Mouse (Mus musculus) retina, adult 2 months (tissue): ENCODE results near the gene Lats2.
"Not testable (repeated sequence)": the region's sequence is repeated elsewhere in the genome, so short reads cannot be mapped to it uniquely, and the experiment has no call there.

Experiments
- DNase-seq: peaks from one replicate; pipeline ENCODE4 v3.0.0-alpha.2; 2012; ENCODE audit warnings: low read depth, low spot score

Lats2 gene

GRCm38 (mm10) chr14:57758237-57758636 is at the start of gene Lats2:
Lats2 (minus strand) TSS chr14:57758388.
- DNase-seq, result no peak

- no peak for DNase-seq
Observed at GRCm38 (mm10) chr14:57803731-57804130, 45.5 kb upstream of the Lats2 start.

- peak; percentile 97 for DNase-seq
Observed at GRCm38 (mm10) chr14:57797991-57798931, 40.1 kb upstream of the Lats2 start, which contains the start of gene Sap18. Sap18 (plus strand) TSS chr14:57798180.

- no peak for DNase-seq
Observed at GRCm38 (mm10) chr14:57797551-57797950, 39.4 kb upstream of the Lats2 start.

GRCm38 (mm10) chr14:57791171-57791570 is 33.0 kb upstream of the Lats2 start:
- no peak for DNase-seq

GRCm38 (mm10) chr14:57789759-57790158 is 31.6 kb upstream of the Lats2 start:
- DNase-seq, result no peak

GRCm38 (mm10) chr14:57789311-57789710 is 31.1 kb upstream of the Lats2 start:
- DNase-seq, result no peak

DNA sequence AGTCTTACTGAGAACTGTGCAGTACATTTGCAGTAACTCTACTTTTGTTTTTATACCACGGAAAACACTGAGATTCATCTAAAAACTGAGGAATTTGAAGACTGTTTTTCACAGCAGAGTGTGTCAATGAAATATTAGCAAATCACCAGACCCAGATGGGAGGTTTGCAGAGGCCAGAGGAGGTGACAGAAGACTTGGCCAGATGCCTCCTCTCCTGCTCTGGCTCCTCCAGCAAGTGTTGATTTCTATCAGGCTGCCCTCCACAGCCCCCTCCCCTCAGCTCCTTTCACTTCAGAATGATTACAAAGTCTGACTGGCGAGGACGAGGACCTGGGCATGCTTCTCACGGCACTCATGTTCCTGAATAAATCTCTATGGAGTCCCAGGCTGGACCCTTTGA is 29.2 kb upstream of the Lats2 start:
- DNase-seq, result no peak

DNA sequence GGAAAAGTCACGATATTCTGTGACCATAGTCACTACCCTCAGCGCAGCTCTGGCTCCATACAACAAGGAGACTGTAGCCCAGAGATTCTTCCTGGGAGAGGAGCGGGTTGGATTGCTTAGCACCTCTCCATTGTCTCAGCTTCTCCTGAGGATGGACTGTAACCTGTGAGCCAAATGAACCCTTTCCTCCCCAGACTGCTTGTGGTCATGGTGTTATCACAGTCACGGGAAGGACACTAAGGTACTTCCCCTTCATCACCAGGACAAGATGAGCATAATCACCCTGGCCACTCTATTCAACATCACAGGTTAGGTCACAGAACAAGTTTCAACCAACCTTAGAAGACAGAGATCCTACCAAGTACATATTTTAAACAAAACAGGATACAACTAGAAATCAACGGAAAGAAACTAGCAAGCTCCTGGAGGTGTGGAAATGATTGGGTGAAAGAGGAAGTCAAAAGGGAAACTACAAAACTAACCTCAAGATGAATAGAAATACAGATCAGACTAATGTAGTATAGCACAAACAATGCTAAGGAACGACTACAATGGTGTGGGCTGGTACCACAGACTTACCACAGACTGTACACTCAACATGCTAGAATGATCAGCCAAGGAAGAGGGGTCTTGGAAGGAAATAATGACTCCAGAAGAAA is 14.1 kb upstream of the Lats2 start:
- no peak for DNase-seq

DNA sequence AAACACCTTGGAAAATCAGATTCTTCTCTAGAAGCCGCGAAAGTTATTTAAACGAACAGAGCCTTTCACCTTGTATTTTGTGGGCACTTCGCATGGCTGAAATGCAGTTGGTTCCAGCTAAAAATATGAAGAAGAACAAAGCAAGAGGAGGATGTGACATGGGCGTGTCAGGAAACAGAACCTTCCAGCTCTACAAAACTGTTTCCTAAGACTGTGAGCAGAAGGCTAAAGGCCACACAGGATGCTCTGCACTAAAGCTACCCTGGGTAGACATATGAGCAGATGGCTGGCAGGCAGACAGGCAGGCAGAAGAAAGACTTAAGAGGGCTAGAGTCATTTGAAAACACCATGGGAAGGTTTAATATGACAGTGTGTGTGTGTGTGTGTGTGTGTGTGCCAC is 10.9 kb upstream of the Lats2 start:
- DNase-seq, result no peak

DNA sequence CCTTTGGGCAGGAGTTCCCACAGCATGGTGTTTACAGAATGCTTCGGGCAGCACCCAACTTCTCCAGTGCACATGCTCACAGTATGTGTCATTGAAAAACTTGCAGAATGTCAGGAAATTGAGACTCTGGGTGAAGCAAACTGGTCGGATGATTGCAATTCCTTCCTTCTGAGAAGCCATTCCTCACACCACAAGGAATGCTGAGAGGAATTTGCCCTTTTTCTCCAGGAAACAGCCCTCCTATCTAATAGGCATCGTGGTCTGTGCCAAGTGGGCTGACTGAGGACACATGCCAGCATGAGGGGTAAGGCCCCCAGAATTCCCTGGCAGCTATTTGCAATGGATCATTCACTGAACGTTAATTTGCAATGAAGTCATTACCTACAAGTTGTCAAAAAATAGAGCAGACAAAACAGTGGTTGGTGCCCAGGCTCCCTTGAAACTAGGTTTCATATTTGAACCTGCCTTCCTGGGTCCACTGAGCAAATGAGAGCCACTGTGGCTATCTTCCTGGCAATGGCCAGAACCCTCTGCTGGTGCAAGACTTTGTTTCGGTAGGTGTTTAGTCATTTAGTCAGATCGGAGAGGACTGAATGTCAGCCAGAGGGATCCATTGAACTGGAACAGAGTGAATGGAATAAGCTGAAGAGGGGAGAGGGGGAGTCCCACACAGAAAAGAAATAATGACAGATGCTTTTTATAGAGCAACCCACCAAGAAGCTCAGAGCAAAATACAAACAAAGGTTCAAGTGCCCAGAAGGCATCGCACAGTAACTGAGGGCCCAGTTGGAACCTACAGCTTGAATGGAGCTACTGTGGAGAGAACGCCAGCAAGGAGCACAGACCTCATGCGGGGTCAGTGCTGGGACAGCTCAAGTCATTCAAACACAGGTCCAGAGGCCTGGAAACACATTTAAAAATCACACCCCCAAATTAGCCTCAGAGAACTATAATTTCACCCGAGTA is 2.5 kb upstream of the Lats2 start:
- DNase-seq, result no peak

GRCm38 (mm10) chr14:57756094-57756493 is 2.1 kb downstream of the Lats2 start:
- DNase-seq, result no peak

- DNase-seq, result no peak
Observed at GRCm38 (mm10) chr14:57755661-57756060, 2.5 kb downstream of the Lats2 start.

DNA sequence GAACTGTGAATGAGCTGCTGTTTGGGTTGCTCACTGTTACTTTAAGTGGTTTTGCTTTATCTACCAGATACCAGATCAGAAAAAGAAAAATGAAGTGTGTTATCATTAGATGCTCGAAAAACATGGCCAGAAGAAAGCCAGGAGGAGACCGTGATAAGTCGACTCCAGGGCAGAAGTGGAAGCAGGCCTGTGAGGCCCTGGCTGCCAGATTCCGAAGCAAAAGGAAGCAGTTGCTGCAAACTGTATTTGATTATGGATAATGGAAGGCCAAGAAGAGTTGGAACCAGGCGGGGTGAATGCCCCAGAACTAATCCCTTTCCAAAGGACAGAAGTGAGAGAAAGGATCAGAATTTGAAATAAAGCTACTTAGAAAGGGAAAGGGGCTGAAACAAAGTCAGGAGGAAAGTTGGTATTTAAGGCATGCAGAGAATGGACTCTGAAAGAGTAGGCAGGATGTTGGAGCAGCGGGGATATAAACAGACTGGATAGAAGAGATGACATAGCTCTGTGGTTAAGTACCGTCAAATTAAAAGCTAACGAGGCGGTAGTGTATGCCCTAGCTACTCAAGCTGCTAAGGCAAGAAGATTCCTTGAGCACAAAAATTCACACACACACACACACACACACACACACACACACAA is 4.7 kb downstream of the Lats2 start:
- DNase-seq, result no peak

DNA sequence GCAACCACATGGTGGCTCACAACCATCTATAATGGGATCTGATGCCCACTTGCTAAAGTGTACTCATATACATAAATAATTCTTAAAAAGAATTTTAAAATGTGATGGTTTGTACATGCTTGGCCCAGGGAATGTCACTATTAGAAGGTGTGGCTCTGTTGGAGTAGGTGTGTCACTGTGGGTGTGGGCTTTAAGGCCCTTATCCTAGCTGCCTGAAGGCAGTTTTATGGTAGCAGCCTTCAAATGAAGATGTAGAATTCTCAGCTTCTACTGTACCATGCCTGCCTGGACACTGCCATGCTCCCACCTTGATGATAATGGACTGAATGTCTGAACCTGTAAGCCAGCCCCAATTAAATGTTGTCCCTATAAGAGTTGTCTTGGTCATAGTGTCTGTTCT is 7.2 kb downstream of the Lats2 start:
- not testable (repeated sequence) for DNase-seq

DNA sequence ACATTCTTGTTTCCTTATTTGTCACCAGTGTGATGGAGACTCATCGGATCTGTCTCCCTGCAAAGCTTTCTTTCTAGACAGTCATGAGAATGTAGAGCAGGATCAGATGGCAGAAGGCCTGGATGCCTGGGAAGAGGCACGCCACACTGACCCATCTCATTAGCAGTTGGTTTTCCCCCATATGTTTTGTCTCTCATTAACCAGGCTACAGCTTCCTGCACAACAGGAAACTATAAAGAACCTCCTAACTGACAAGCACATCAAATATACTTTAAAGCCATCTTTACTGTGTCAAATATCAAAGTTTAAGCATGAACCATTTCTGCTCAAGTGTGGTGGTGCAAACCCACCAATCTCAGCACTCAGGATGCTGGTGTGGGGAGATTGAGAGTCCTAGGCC is 8.7 kb downstream of the Lats2 start:
- no peak for DNase-seq

GRCm38 (mm10) chr14:57746001-57746771 is 12.0 kb downstream of the Lats2 start, which contains the start of gene Gm49361:
Gm49361 (minus strand) TSS chr14:57746103.
- peak; percentile 61 for DNase-seq

GRCm38 (mm10) chr14:57745291-57745969 is 12.8 kb downstream of the Lats2 start:
- no peak for DNase-seq

DNA sequence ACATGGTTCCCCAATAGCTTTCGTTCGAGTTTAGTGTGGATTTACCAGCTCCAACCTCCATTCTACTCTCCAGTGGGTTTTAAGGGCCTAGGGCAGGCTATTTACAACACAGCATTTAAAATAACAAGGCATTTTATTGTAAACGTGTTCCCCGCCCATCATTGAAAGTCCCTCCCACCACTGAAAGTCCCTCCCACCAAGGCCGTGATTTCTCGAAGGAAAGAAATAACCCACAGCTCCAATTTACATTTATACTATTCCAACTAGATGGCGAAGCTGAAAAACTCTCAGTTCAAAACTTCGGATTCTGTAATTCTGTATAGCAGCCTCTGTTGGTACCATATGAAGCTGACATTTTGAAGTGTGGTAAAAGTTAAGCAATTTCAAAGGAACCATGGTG is 13.6 kb downstream of the Lats2 start:
- DNase-seq, result no peak

GRCm38 (mm10) chr14:57740651-57741050 is 17.5 kb downstream of the Lats2 start:
- DNase-seq, result no peak
